Mouse (Mus musculus) midbrain, embryonic 12.5 days (tissue): ENCODE measurements around the gene Gm20479. TPM values are rescaled to one million over a fixed set of nuclear protein-coding genes. Genes with fewer than 3 reads are reported as not detected.

ENCODE experiments used
- ATAC-seq: fragments of 200-750 bp; cut with Nextera tagmentation; 2 replicates; pipeline ENCODE4 v1.8.0; 2017; ENCODE audit warnings: low read depth, moderate TSS enrichment, moderate library complexity; ENCODE audit not compliant: low FRiP score
- H3K27ac ChIP-seq: fragments of 300-500 bp; sonication (generic); replicated peaks from 2 replicates; pipeline ENCODE4 v1.5.1; 2016; ENCODE audit warnings: mild to moderate bottlenecking
- H3K27me3 ChIP-seq: fragments of 300-500 bp; sonication (generic); 2 replicates; pipeline ENCODE4 v1.6.1; 2016; ENCODE audit warnings: mild to moderate bottlenecking
- H3K36me3 ChIP-seq: fragments of 300-500 bp; sonication (generic); 2 replicates; pipeline ENCODE4 v1.6.1; 2016
- H3K4me1 ChIP-seq: fragments of 300-500 bp; sonication (generic); 2 replicates; pipeline ENCODE4 v1.6.1; 2016
- H3K4me2 ChIP-seq: fragments of 300-500 bp; sonication (generic); replicated peaks from 2 replicates; pipeline ENCODE4 v1.6.1; 2016; ENCODE audit warnings: mild to moderate bottlenecking, moderate library complexity
- H3K4me3 ChIP-seq: fragments of 300-500 bp; sonication (generic); 2 replicates; pipeline ENCODE4 v1.5.1; 2016; ENCODE audit warnings: mild to moderate bottlenecking
- H3K9ac ChIP-seq: fragments of 300-500 bp; sonication (generic); replicated peaks from 2 replicates; pipeline ENCODE4 v1.6.1; 2016; ENCODE audit warnings: mild to moderate bottlenecking, moderate library complexity
- H3K9me3 ChIP-seq: fragments of 300-500 bp; sonication (generic); 2 replicates; pipeline ENCODE4 v1.6.1; 2016; ENCODE audit warnings: mild to moderate bottlenecking
- WGBS: fragments of 180-500 bp; shearing (Covaris S2); methylation state at CpG from one replicate; pipeline ENCODE4 v1.1.7; 2016; 5-methylcytosine and 5-hydroxymethylcytosine counted together
- polyA plus RNA-seq: library from polyadenylated mRNA; unstranded; fragments of >200 nt; fragmentation: Nextera tagmentation; extraction: Ambion mirVana; gene quantifications from 2 replicates; pipeline ENCODE4 v1.2.1, GENCODE M21; 2016

Gene Gm20479
- polyA plus RNA-seq, 1 experiment from 2014 or later = 0.87 TPM

DNA sequence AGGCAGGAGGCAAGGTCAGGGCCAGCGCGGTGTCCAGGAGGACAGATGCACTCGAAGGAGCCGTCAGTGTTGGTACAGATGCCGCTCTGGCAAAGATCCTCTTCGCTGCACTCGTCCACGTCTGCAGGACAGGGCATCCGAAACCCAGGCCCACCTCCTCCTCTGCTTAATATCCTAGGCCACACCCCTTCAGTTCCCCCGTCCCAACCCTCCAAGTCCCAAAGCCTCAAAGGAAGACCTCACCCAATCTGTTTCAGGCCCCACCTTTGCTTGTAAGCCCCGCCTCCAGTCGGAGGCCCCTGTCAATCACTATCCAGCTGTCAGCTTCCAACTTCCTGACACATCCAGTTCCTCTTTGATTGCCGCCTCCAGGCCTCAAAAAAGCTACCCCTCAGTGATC, 34.9 kb downstream of the Gm20479 start:
- Histone ChIP-seq H3K4me2 (no peak overlapping the region), H3K4me1 (peaks cover 17% of the 10 kb centered on the region), H3K36me3 (no peaks in the 10 kb centered on the region), H3K27me3 (peaks cover 55% of the 10 kb centered on the region), H3K9me3 (no peaks in the 10 kb centered on the region), H3K27ac (no peak overlapping the region), H3K9ac (no peak overlapping the region), H3K4me3 (no peak overlapping the region)
- ATAC-seq = no peak
- WGBS = 16% methylated on average over 13 of the region's 13 CpGs

- no peak overlapping the region for H3K9ac ChIP-seq
- H3K27me3 ChIP-seq = peaks cover 26% of the 10 kb centered on the region
- 93% methylated on average over 22 of the region's 22 CpGs for WGBS
Observed at GRCm38 (mm10) chr7:27319411-27319810, 37.8 kb downstream of the Gm20479 start.

DNA sequence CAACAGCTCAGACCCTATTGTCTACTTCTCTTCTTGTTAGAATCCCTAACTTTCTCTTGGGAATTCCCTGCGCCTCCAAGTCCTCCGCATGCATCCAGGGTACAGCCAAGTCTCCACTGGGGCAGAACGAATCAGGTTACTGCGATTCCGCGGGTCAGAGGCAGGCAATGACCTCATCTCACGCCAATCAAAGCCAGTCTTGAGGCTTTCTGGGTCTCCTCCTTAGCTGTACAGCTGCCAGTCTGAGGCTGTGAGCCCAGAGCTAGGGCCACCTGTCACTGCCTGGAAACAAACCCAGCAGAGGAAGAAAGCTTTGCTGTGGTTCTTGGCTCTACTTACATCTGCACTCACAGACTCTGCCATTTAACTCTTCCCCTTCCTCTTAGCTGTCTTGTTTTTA, 41.3 kb downstream of the Gm20479 start:
- no peak overlapping the region for H3K4me3 ChIP-seq
- peak; percentile 58; the same call in 1 of the 2 replicates for ATAC-seq
- peaks cover 11% of the 10 kb centered on the region for H3K9me3 ChIP-seq
- peaks cover 8% of the 10 kb centered on the region; the same call in 1 of the 2 replicates for H3K4me1 ChIP-seq
- no peak overlapping the region for H3K27ac ChIP-seq
- H3K4me2 ChIP-seq = no peak overlapping the region
- H3K27me3 ChIP-seq = peaks cover 4% of the 10 kb centered on the region
- H3K36me3 ChIP-seq = peaks cover 6% of the 10 kb centered on the region; the same call in 1 of the 2 replicates
- 35% methylated on average over 7 of the region's 7 CpGs for WGBS
- H3K9ac ChIP-seq = no peak overlapping the region

More at GRCm38 (mm10) chr7:27319411-27319810, 37.8 kb downstream of the Gm20479 start:
- Histone ChIP-seq H3K4me2 (no peak overlapping the region), H3K27ac (no peak overlapping the region), H3K4me1 (peaks cover 8% of the 10 kb centered on the region; the same call in 1 of the 2 replicates), H3K4me3 (no peak overlapping the region), H3K36me3 (peaks cover 1% of the 10 kb centered on the region; the same call in 1 of the 2 replicates), H3K9me3 (0 out of 2 replicates have a peak, but pooled peaks cover 2% of the 10 kb centered on the region)
- no peak for ATAC-seq

GRCm38 (mm10) chr7:27314393-27314792, 42.8 kb downstream of the Gm20479 start:
- Histone ChIP-seq H3K9ac (no peak overlapping the region), H3K4me3 (no peak overlapping the region), H3K4me2 (no peak overlapping the region), H3K27me3 (peaks cover 16% of the 10 kb centered on the region), H3K27ac (no peak overlapping the region), H3K9me3 (peaks cover 11% of the 10 kb centered on the region), H3K4me1 (peaks cover 12% of the 10 kb centered on the region), H3K36me3 (peaks cover 6% of the 10 kb centered on the region; the same call in 1 of the 2 replicates)
- ATAC-seq = no peak
- 92% methylated on average over 3 of the region's 3 CpGs for WGBS

- ATAC-seq = no peak
- peaks cover 18% of the 10 kb centered on the region for H3K4me1 ChIP-seq
- H3K9ac ChIP-seq = no peak overlapping the region
- 95% methylated on average over 12 of the region's 12 CpGs for WGBS
- no peak overlapping the region for H3K27ac ChIP-seq
- peaks cover 28% of the 10 kb centered on the region for H3K27me3 ChIP-seq
- no peak overlapping the region for H3K4me2 ChIP-seq
- no peak overlapping the region for H3K4me3 ChIP-seq
- peaks cover 6% of the 10 kb centered on the region; the same call in 1 of the 2 replicates for H3K36me3 ChIP-seq
- H3K9me3 ChIP-seq = peaks cover 11% of the 10 kb centered on the region
Observed at GRCm38 (mm10) chr7:27311651-27312284, 45.5 kb downstream of the Gm20479 start.

DNA sequence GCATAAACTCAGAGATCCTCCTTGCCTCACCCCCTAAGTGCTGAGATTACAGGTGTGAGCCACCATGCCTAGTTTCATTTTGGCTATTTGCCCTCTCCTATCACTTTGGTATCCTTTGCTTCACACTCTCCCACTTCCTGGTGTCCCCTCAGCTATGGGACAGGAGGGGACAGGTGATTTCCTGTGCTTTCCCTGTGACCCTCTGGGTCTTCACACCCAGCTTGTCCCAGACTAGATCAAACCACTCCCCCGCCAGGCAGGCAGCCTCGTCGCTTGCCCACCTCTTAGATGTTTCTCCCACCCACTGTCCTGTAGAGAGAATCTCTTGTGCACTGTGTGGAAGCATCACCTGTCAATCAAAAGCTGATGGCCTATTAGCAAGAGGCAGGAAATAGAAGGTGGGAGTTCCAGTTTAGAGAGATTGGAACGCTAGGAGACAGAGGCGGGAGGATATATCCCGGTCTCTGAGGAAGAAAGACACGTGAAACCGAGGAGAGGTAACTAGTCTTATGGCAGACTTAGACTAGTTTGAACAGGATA, 46.2 kb downstream of the Gm20479 start:
- H3K9me3 ChIP-seq = peaks cover 11% of the 10 kb centered on the region
- no peak overlapping the region for H3K4me2 ChIP-seq
- H3K4me3 ChIP-seq = no peak overlapping the region
- H3K4me1 ChIP-seq = peaks cover 14% of the 10 kb centered on the region
- H3K9ac ChIP-seq = no peak overlapping the region
- no peak for ATAC-seq
- WGBS = 50% methylated on average over 8 of the region's 8 CpGs
- no peak overlapping the region for H3K27ac ChIP-seq
- peaks cover 6% of the 10 kb centered on the region; the same call in 1 of the 2 replicates for H3K36me3 ChIP-seq
- peaks cover 28% of the 10 kb centered on the region for H3K27me3 ChIP-seq

GRCm38 (mm10) chr7:27310306-27310705, 46.9 kb downstream of the Gm20479 start:
- Histone ChIP-seq H3K27me3 (peaks cover 28% of the 10 kb centered on the region), H3K4me1 (peaks cover 10% of the 10 kb centered on the region), H3K9me3 (peaks cover 11% of the 10 kb centered on the region), H3K9ac (0 out of 2 replicates have a peak overlapping the region, but pooled peaks have one; percentile 4), H3K27ac (no peak overlapping the region), H3K4me3 (peak overlapping the region; percentile 31), H3K36me3 (peaks cover 6% of the 10 kb centered on the region; the same call in 1 of the 2 replicates), H3K4me2 (peak overlapping the region; percentile 52)
- no peak; the same call in 1 of the 2 replicates for ATAC-seq
- WGBS = 5% methylated on average over 17 of the region's 17 CpGs

DNA sequence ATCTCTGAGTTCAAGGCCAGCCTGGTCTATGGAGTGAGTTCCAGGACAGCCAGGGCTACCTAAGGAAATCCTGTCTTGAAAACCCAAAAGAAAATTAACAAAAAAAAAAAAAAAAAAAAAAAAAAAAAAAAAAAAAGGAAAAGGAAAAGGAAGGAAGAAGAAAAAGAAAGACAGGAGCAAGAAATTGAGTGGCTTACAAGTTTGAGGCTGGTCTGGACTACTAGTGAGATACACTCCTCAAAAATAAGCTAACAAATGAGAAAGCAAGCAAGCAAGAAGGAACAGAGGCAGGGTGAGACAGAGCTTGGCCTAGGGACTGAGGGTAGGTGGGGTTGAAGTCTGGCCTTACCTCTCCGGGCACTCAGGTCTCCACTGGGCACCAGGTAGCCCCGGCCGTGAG, 47.4 kb downstream of the Gm20479 start:
- Histone ChIP-seq H3K36me3 (peaks cover 6% of the 10 kb centered on the region; the same call in 1 of the 2 replicates), H3K9me3 (peaks cover 11% of the 10 kb centered on the region), H3K4me3 (no peak overlapping the region), H3K27me3 (peaks cover 28% of the 10 kb centered on the region), H3K9ac (no peak overlapping the region), H3K4me2 (no peak overlapping the region), H3K4me1 (peaks cover 10% of the 10 kb centered on the region), H3K27ac (no peak overlapping the region)
- ATAC-seq = no peak; the same call in 1 of the 2 replicates
- 42% methylated on average over 3 of the region's 3 CpGs for WGBS

- no peak for ATAC-seq
- H3K27me3 ChIP-seq = peaks cover 28% of the 10 kb centered on the region
- peak overlapping the region; percentile 25; the same call in 1 of the 2 replicates for H3K4me3 ChIP-seq
- H3K27ac ChIP-seq = no peak overlapping the region
- no peak overlapping the region for H3K9ac ChIP-seq
- WGBS = 13% methylated on average over 28 of the region's 28 CpGs
- H3K4me2 ChIP-seq = peak overlapping the region; percentile 52
- H3K36me3 ChIP-seq = peaks cover under 1% of the 10 kb centered on the region; the same call in 1 of the 2 replicates
- H3K4me1 ChIP-seq = peaks cover 10% of the 10 kb centered on the region
- peaks cover 6% of the 10 kb centered on the region for H3K9me3 ChIP-seq
Observed at GRCm38 (mm10) chr7:27308821-27309549, 48.2 kb downstream of the Gm20479 start.

GRCm38 (mm10) chr7:27307551-27307950, 49.7 kb downstream of the Gm20479 start:
- 51% methylated on average over 9 of the region's 9 CpGs for WGBS
- ATAC-seq = no peak
- Histone ChIP-seq H3K4me3 (no peak overlapping the region), H3K27me3 (peaks cover 34% of the 10 kb centered on the region), H3K9ac (no peak overlapping the region), H3K27ac (no peak overlapping the region), H3K4me2 (no peak overlapping the region), H3K36me3 (no peaks in the 10 kb centered on the region), H3K4me1 (peaks cover 10% of the 10 kb centered on the region), H3K9me3 (no peaks in the 10 kb centered on the region)

- no peak overlapping the region for H3K4me3 ChIP-seq
- H3K36me3 ChIP-seq = no peaks in the 10 kb centered on the region
- no peak overlapping the region for H3K9ac ChIP-seq
- peaks cover 34% of the 10 kb centered on the region for H3K27me3 ChIP-seq
- no peaks in the 10 kb centered on the region for H3K9me3 ChIP-seq
- no peak overlapping the region for H3K27ac ChIP-seq
- H3K4me2 ChIP-seq = no peak overlapping the region
- peaks cover 10% of the 10 kb centered on the region for H3K4me1 ChIP-seq
- no peak for ATAC-seq
- 78% methylated on average over 24 of the region's 24 CpGs for WGBS
Observed at GRCm38 (mm10) chr7:27306161-27307160, 50.8 kb downstream of the Gm20479 start.
